Mouse (Mus musculus) bone marrow macrophage, adult 2 months (primary cell): ENCODE data around the gene Stat5a.

Experiments
- CTCF ChIP-seq: IDR thresholded peaks from 2 replicates; pipeline ENCODE4 v1.5.1; 2012; ENCODE audit warnings: low read depth, mild to moderate bottlenecking, low read length, moderate library complexity
- POLR2A ChIP-seq: IDR thresholded peaks from 2 replicates; pipeline ENCODE4 v1.6.1; 2012; ENCODE audit warnings: mild to moderate bottlenecking, low read depth, low read length, borderline replicate concordance

DNA sequence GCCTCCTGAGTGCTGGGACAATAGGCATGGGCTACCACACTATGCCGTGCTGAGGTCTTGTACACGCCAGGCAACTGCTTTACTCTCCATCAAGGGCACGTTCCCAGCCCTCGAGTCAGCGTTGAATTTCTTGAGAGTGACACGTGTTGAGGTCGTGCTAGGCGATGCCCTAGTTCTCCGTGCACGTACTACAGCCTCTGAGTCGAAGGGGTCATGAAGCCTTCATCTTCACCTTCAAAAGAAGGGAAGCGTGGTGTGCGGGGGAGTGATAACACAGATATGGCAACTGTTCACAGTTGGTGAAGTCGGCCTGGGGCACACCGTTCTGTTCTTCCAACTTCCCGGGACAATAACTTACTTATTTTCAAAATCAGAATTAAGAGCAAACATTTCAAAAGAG lies 39.5 kb upstream of the Stat5a start:
- TF ChIP-seq CTCF (no peak), POLR2A (no peak)
